Mouse (Mus musculus): ENCODE data around the gene Cptp.
A peak's percentile ranks its signal among the peaks of the same experiment; 100 is the strongest.

The Cptp gene

GRCm38 (mm10) chr4:155841651-155842270, 27.5 kb downstream of the Cptp start:
- no peak for DNase-seq (ENCODE audit: extremely low spot score)

- DNase-seq (ENCODE audit: extremely low spot score): peak; percentile 69
These were observed 28.2 kb downstream of the Cptp start for GRCm38 (mm10) chr4:155841003-155841454.

- DNase-seq (ENCODE audit: extremely low spot score): no peak
These were observed 28.9 kb downstream of the Cptp start for GRCm38 (mm10) chr4:155840076-155841002.

GRCm38 (mm10) chr4:155839483-155839910, 29.7 kb downstream of the Cptp start, which contains the start of gene Mxra8:
Gene Mxra8, plus strand, starts transcription at chr4:155839680.
- peak; percentile 91 for DNase-seq (ENCODE audit: extremely low spot score)

GRCm38 (mm10) chr4:155838187-155839153, 30.8 kb downstream of the Cptp start:
- no peak for DNase-seq (ENCODE audit: extremely low spot score)

GRCm38 (mm10) chr4:155837404-155838010, 31.7 kb downstream of the Cptp start:
- DNase-seq (ENCODE audit: extremely low spot score): no peak

GRCm38 (mm10) chr4:155833836-155834235, 35.4 kb downstream of the Cptp start:
- peak; percentile 71 for DNase-seq (ENCODE audit: extremely low spot score)

GRCm38 (mm10) chr4:155833234-155833633, 36.0 kb downstream of the Cptp start:
- DNase-seq (ENCODE audit: extremely low spot score): no peak

- DNase-seq (ENCODE audit: extremely low spot score): no peak
These were observed 36.9 kb downstream of the Cptp start for GRCm38 (mm10) chr4:155832321-155832720.

- DNase-seq (ENCODE audit: extremely low spot score): no peak
These were observed 37.4 kb downstream of the Cptp start for GRCm38 (mm10) chr4:155831831-155832230.

- peak; percentile 97 for DNase-seq (ENCODE audit: extremely low spot score)
These were observed 38.0 kb downstream of the Cptp start, which contains the start of gene Aurkaip1 for GRCm38 (mm10) chr4:155831205-155831766. Gene Aurkaip1, plus strand, starts transcription at chr4:155831272.

GRCm38 (mm10) chr4:155830596-155830995, 38.6 kb downstream of the Cptp start:
- DNase-seq (ENCODE audit: extremely low spot score): no peak

GRCm38 (mm10) chr4:155829866-155830265, 39.4 kb downstream of the Cptp start:
- DNase-seq (ENCODE audit: extremely low spot score): no peak

GRCm38 (mm10) chr4:155823443-155823842, 45.8 kb downstream of the Cptp start:
- no peak for DNase-seq (ENCODE audit: extremely low spot score)

- DNase-seq (ENCODE audit: extremely low spot score): no peak
These were observed 48.2 kb downstream of the Cptp start for GRCm38 (mm10) chr4:155821025-155821424.

GRCm38 (mm10) chr4:155817533-155817932, 51.7 kb downstream of the Cptp start:
- DNase-seq (ENCODE audit: extremely low spot score): no peak
